Mouse (Mus musculus) left cerebral cortex, postnatal 14 days (tissue): Measurements from ENCODE around the gene Man2a2. TPM values are rescaled to one million over a fixed set of nuclear protein-coding genes. Genes with fewer than 3 reads are reported as not detected.
"Not testable (repeated sequence)": the region's sequence is repeated elsewhere in the genome, so short reads cannot be mapped to it uniquely, and the experiment has no call there.

Source experiments
- DNase-seq, 2 experiments: peaks; one replicate each; pipeline ENCODE4 v3.0.0; 2021 to 2022; ENCODE audit warnings: low spot score in 2 of 2, mixed read lengths in 1 of 2
- intact Hi-C: fragments of 180-260 bp; cut with DNase I; formaldehyde crosslinking; loops from one replicate; pipeline ENCODE4 v1.15.1; 2025
- total RNA-seq, 2 experiments: library from RNA; stranded (reverse); gene quantifications; 2 replicates each; pipeline ENCODE4 v1.2.3; 2021

Man2a2 gene
- total RNA-seq, 2 experiments from 2014 or later = 114 to 118 TPM

GRCm38 (mm10) chr7:80346173-80346572 lies 25.0 kb downstream of the Man2a2 start:
- intact Hi-C loops = no loop called here
- no peak for DNase-seq

GRCm38 (mm10) chr7:80343270-80344018 lies 27.7 kb downstream of the Man2a2 start:
- DNase-seq = no peak
- intact Hi-C loops = no loop called here

DNA sequence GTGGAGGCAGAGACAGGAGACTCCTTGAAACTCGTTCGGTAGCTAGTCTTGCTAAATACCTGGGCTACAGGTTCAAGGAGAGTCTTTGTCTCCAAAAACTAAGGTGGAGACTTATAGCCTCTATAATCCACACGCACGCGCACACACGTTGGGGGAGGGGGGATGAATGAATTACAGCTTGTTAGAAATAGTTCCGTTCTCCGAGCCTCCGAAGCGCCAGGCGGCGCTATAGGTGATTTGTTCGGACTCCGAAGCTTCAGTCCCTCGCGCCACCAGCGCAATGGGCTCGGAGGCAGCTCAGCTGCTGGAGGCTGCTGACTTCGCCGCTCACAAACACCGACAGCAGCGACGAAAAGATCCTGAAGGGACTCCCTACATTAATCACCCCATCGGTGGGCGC lies 28.3 kb downstream of the Man2a2 start, which contains the start of gene Hddc3:
TSS of gene Hddc3 (plus strand) at position 247 of the 400 bp plus-strand sequence.
- intact Hi-C loops = no loop called here
- peak; percentile 98 for DNase-seq

- no peak for DNase-seq
- intact Hi-C loops = loop anchor here (2.0 kb wide), 1 partner anchor 29 kb away; the partner anchor contains the start of gene Man2a2
Measured at GRCm38 (mm10) chr7:80341793-80342192, 29.4 kb downstream of the Man2a2 start.

- peak; percentile 66 to 68 for DNase-seq
- intact Hi-C loops = loop anchor here (2.0 kb wide), 1 partner anchor 30 kb away; the partner anchor contains the start of gene Man2a2
Measured at GRCm38 (mm10) chr7:80340793-80341192, 30.4 kb downstream of the Man2a2 start, which contains the start of gene Unc45a. Gene Unc45a, minus strand, starts transcription at chr7:80341005.

GRCm38 (mm10) chr7:80339793-80340628 lies 31.2 kb downstream of the Man2a2 start:
- intact Hi-C loops = loop anchor here (2.0 to 5.0 kb wide), 2 partner anchors 31 to 43 kb away; partner anchors contain the start of gene Man2a2
- peak; percentile 98 to 99 for DNase-seq

DNA sequence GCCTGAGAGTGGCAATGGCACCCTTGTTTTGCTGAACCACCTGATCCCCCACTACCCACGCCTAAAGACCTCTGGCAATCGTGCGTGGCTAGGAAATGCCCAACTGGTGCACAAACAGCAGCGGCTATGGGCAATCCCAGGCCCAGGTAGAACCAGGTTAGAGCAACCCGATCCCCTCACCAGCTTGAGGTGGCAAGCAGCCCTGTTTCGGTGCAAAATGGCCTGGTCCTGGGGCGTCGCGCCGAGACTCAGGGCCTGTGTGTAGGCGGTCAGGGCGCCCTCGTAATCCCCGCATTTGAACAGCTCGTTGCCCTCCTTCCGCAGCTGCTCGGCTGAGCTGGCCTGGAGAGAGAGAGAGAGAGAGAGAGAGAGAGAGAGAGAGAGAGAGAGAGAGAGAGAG lies 31.8 kb downstream of the Man2a2 start:
- no peak for DNase-seq
- intact Hi-C loops = loop anchor here (5.0 kb wide), 1 partner anchor 42 kb away; no protein-coding TSS in a partner anchor

DNA sequence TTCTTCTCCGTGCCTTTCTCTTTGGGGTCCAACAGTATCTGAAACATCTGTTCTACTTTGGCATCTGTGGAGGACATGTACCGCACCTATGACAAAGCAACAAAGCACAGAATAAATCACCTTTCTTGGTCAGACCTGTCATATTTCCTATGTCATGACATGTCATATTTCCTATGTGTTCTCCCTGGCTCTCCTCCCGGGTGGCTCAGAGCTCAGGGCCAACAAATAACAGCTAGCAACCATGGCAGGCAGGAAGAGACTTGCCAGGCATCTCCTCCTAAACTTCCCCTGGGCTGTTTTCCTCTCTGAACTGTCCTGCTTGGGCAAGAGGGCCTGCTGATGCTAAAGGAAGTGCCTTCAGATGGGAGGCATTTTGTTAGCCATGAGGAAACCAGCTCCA lies 34.2 kb downstream of the Man2a2 start:
- intact Hi-C loops = loop anchor here (5.0 kb wide), 1 partner anchor 40 kb away; no protein-coding TSS in a partner anchor
- no peak for DNase-seq

DNA sequence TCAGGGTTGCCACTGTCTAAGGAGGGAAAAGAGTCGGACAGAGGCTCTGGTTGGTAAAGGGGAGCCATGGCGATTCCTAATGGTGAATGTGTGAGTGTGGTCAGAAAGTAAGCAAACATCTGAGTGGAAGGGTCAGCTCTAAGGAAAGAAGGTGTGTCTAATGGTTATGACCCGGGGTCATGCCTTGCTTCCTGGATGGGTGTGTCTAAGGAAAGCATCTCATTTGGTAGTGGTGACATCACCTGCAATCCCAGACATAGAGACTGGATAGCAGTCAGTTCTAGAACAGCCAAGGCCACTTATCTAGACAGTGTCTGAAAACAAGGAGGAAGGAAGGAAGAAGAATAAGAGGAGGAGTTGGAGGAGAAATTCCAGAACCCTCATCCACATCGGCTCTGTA lies 36.3 kb downstream of the Man2a2 start:
- intact Hi-C loops = loop anchor here (5.0 kb wide), 1 partner anchor 38 kb away; no protein-coding TSS in a partner anchor
- no peak for DNase-seq

GRCm38 (mm10) chr7:80331433-80331832 lies 39.7 kb downstream of the Man2a2 start:
- intact Hi-C loops = no loop called here
- no peak for DNase-seq

DNA sequence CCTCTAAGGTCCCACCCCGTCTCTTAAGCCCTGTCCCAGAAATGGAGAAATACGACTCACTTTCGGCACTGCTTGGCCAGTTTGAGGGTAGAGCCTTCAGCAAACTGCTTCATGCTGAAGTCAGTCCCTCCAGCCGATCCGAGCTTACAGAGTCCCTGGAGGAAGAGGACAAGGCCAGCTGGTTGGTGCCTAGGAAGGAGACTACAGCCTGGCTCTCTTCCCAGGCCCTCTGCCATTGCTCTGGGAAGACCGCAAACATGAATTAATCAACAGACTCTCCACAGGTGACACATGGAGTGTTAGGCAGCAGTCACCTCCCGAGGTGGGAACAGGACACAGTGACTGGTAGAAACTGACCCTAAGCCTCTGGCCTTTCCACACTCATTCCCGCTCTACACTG lies 40.9 kb downstream of the Man2a2 start:
- intact Hi-C loops = no loop called here
- no peak for DNase-seq

DNA sequence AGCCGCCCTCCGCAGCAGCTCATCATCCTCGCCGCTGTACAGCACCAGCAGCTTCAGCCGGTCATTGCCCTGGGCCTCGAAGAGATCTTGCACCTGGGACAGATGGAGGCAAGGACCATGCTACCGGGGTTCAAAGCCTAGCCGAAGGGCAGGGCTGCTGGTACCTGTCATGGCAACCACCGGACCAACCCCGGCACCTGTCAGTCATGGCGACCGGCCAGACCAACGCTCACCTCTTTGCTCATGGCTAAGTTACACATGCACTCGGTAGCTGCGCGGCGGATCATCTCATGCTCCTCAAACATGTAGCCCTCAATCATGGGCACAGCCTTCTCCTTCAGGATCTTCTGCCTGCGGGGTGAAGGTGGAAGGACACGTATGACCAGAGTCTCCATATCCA lies 45.1 kb downstream of the Man2a2 start:
- no peak for DNase-seq
- intact Hi-C loops = no loop called here

- intact Hi-C loops = no loop called here
- no peak for DNase-seq
Measured at GRCm38 (mm10) chr7:80325292-80325868, 45.8 kb downstream of the Man2a2 start.

- intact Hi-C loops, DNase-seq: not testable (repeated sequence)
Measured at GRCm38 (mm10) chr7:80324816-80325119, 46.4 kb downstream of the Man2a2 start.

DNA sequence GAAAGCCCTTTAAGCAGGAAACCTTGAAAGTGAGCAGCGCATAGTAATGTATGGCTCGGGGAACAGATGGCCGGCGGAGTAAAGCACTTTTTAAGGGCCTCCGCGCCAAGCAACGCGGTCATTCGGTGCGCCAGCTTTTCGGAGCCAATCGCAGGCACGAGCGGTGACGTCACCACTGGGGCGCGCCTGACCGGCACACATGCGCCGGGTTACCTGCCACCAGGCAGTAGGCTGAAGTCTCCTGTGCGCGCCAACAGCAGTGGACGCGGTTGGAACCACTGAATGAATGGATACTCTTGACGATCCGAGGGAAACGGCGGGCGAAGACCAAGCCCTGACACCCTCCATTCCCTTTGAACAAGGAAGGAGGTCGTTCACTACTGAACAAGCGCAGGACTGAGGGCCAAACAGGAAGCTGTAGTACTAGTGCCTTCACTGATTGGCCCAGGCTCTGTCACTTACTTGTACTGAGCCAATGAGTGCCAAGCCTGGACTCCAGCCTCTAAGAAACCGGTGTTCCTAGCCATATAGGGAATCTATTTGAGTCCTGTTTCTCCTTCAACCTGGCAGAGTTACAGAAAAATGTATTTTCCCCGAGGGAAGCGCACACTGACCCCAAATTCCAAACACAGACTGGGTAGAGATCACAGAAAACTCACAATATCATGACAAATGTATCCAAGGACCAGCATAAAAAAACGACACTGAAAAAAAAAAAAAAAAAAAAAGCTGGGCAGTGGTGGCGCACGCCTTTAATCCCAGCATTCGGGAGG lies 46.9 kb downstream of the Man2a2 start, which contains the start of gene Rccd1:
TSS of gene Rccd1 (minus strand) at position 412 of the 773 bp plus-strand sequence.
- intact Hi-C loops = no loop called here
- peak; percentile 96 for DNase-seq

GRCm38 (mm10) chr7:80323336-80323735 lies 47.8 kb downstream of the Man2a2 start:
- no peak for DNase-seq
- intact Hi-C loops = no loop called here

- intact Hi-C loops = no loop called here
- no peak for DNase-seq
Measured at GRCm38 (mm10) chr7:80319846-80320496, 51.2 kb downstream of the Man2a2 start.

- no peak for DNase-seq
- intact Hi-C loops = no loop called here
Measured at GRCm38 (mm10) chr7:80318670-80319069, 52.5 kb downstream of the Man2a2 start.
